34 mouse cellular contexts compared by ENCODE assay signal in genomic region chr6:120094091-120094776, GRCm38 (mm10). TPM values are rescaled to one million over a fixed set of nuclear protein-coding genes. Genes with fewer than 3 reads are reported as not detected.
"Had no signal": no experiment of that assay in that cellular context is flagged by ENCODE, and none has a peak within 500 bp of the region (broad histone marks: within the 10 kb centered on the region; RNA-seq: fewer than 3 reads in every experiment).

No protein-coding gene starts in this region.

- H3K4me3 ChIP-seq: heart, adult 2 months; heart, embryonic 13.5 days; heart, embryonic 15.5 days; hindbrain, embryonic 15.5 days; layer of hippocampus, adult 2 months; limb, embryonic 13.5 days; limb, embryonic 15.5 days; liver, embryonic 12.5 days had no signal

- H3K27ac ChIP-seq: heart, adult 2 months; heart, embryonic 13.5 days; heart, embryonic 15.5 days; hindbrain, embryonic 15.5 days; hindbrain, postnatal 0 days; liver, embryonic 12.5 days; liver, embryonic 14.5 days had no signal

- DNase-seq: gastrocnemius, postnatal 14 days; gastrocnemius, postnatal 36 days; heart, adult 11 months; heart, adult 2 months; heart, postnatal 14 days; heart, postnatal 36 days; kidney, adult 11 months; kidney, adult 8-10 months; kidney, postnatal 10 days; kidney, postnatal 25 days; kidney, postnatal 4 days; layer of hippocampus, adult 9-11 months; layer of hippocampus, postnatal 36 days; left cerebral cortex, postnatal 4 days had no signal

- H3K4me2 ChIP-seq: heart, embryonic 11.5 days; heart, embryonic 13.5 days; heart, embryonic 15.5 days; hindbrain, embryonic 15.5 days; limb, embryonic 15.5 days; liver, embryonic 12.5 days had no signal

- H3K27me3 ChIP-seq: heart, embryonic 13.5 days; heart, embryonic 15.5 days; hindbrain, embryonic 15.5 days; limb, embryonic 13.5 days; limb, embryonic 15.5 days; liver, embryonic 12.5 days had no signal

- H3K9ac ChIP-seq: heart, embryonic 13.5 days; heart, embryonic 15.5 days; hindbrain, embryonic 15.5 days; limb, embryonic 13.5 days; limb, embryonic 15.5 days; liver, embryonic 12.5 days; liver, embryonic 14.5 days had no signal

- H3K4me1 ChIP-seq: heart, embryonic 15.5 days; hindbrain, embryonic 15.5 days; liver, embryonic 12.5 days had no signal

- H3K9me3 ChIP-seq: heart, embryonic 13.5 days; heart, embryonic 15.5 days; hindbrain, embryonic 15.5 days; limb, embryonic 13.5 days; limb, embryonic 15.5 days; liver, embryonic 12.5 days had no signal

- ATAC-seq: hindbrain, postnatal 0 days; intestine, embryonic 16.5 days; liver, embryonic 12.5 days had no signal

- H3K36me3 ChIP-seq: heart, embryonic 13.5 days; heart, embryonic 15.5 days; hindbrain, embryonic 15.5 days; limb, embryonic 13.5 days; limb, embryonic 15.5 days; liver, embryonic 12.5 days had no signal

RNA-seq across cellular contexts. Expression of gene Ninj2, which starts 1.1 kb away (rescaled TPM):
- total RNA-seq: gastrocnemius, adult 18-20 months; gastrocnemius, adult 8-10 months; gastrocnemius, postnatal 14 days; gastrocnemius, postnatal 36 days; heart, adult 2 months; heart, postnatal 14 days; heart, postnatal 36 days; hematopoietic stem cell, adult 5-6 weeks; hindbrain, postnatal 0 days; left cerebral cortex, postnatal 4 days; liver, adult 2 months had no signal
- polyA plus RNA-seq: heart, adult 2 months; heart, embryonic 11.5 days; heart, embryonic 13.5 days; heart, postnatal 0 days; hindbrain, embryonic 11.5 days; hindbrain, embryonic 15.5 days; hindbrain, postnatal 0 days; intestine, embryonic 14.5 days; kidney, embryonic 14.5 days; limb, embryonic 11.5 days; liver, adult 2 months; liver, embryonic 12.5 days had no signal
